Mouse (Mus musculus) liver, embryonic 11.5 days (tissue): ENCODE measurements around the gene Xpo4. TPM values are rescaled to one million over a fixed set of nuclear protein-coding genes. Genes with fewer than 3 reads are reported as not detected.

Experiments
- ATAC-seq: fragments of 200-750 bp; cut with Nextera tagmentation; replicated peaks from 2 replicates; pipeline ENCODE4 v1.8.0; 2017; ENCODE audit warnings: moderate number of reproducible peaks, mild to moderate bottlenecking, moderate TSS enrichment, moderate library complexity; ENCODE audit not compliant: low FRiP score
- DNase-seq: peaks from one replicate; pipeline ENCODE4 v3.0.0-alpha.2; 2017; ENCODE audit warnings: low spot score
- H3K27ac ChIP-seq: fragments of 300-500 bp; sonication (generic); 2 replicates; pipeline ENCODE4 v1.5.1; 2014; ENCODE audit warnings: mild to moderate bottlenecking, low read depth, low read length, control low read depth
- H3K27me3 ChIP-seq: fragments of 300-500 bp; sonication (generic); replicated peaks from 2 replicates; pipeline ENCODE4 v1.6.1; 2014; ENCODE audit warnings: low read length, mixed read lengths; ENCODE audit not compliant: control insufficient read depth, insufficient read depth
- H3K36me3 ChIP-seq: fragments of 300-500 bp; sonication (generic); 2 replicates; pipeline ENCODE4 v1.6.1; 2014; ENCODE audit warnings: mild to moderate bottlenecking, low read length, moderate library complexity, mixed read lengths; ENCODE audit not compliant: control insufficient read depth, insufficient read depth
- H3K4me1 ChIP-seq: fragments of 300-500 bp; sonication (generic); replicated peaks from 2 replicates; pipeline ENCODE4 v1.6.1; 2014; ENCODE audit warnings: low read length, mixed read lengths; ENCODE audit not compliant: control insufficient read depth, insufficient read depth
- H3K4me2 ChIP-seq: fragments of 300-500 bp; sonication (generic); 2 replicates; pipeline ENCODE4 v1.6.1; 2014; ENCODE audit warnings: mild to moderate bottlenecking, control low read depth, moderate library complexity
- H3K4me3 ChIP-seq: fragments of 300-500 bp; sonication (generic); 2 replicates; pipeline ENCODE4 v1.5.1; 2014; ENCODE audit warnings: low read depth, low read length, control low read depth
- H3K9ac ChIP-seq: fragments of 300-500 bp; sonication (generic); 2 replicates; pipeline ENCODE4 v1.6.1; 2014; ENCODE audit warnings: low read depth, low read length, control low read depth
- H3K9me3 ChIP-seq: fragments of 300-500 bp; sonication (generic); 2 replicates; pipeline ENCODE4 v1.6.1; 2016; ENCODE audit warnings: low read length, inconsistent platforms, mixed read lengths; ENCODE audit not compliant: control insufficient read depth
- WGBS: fragments of 180-500 bp; shearing (Covaris S2); extraction: QIAGEN DNeasy Blood & Tissue Kit; methylation state at CpG from one replicate; pipeline ENCODE4 v1.1.7; 2014; 5-methylcytosine and 5-hydroxymethylcytosine counted together
- polyA plus RNA-seq: library from polyadenylated mRNA; unstranded; fragments of >200 nt; fragmentation: Nextera tagmentation; extraction: Ambion mirVana; gene quantifications from 2 replicates; pipeline ENCODE4 v1.2.1, GENCODE M21; 2014

The Xpo4 gene
- polyA plus RNA-seq, 1 experiment from 2014 or later, result 40.0 TPM

DNA sequence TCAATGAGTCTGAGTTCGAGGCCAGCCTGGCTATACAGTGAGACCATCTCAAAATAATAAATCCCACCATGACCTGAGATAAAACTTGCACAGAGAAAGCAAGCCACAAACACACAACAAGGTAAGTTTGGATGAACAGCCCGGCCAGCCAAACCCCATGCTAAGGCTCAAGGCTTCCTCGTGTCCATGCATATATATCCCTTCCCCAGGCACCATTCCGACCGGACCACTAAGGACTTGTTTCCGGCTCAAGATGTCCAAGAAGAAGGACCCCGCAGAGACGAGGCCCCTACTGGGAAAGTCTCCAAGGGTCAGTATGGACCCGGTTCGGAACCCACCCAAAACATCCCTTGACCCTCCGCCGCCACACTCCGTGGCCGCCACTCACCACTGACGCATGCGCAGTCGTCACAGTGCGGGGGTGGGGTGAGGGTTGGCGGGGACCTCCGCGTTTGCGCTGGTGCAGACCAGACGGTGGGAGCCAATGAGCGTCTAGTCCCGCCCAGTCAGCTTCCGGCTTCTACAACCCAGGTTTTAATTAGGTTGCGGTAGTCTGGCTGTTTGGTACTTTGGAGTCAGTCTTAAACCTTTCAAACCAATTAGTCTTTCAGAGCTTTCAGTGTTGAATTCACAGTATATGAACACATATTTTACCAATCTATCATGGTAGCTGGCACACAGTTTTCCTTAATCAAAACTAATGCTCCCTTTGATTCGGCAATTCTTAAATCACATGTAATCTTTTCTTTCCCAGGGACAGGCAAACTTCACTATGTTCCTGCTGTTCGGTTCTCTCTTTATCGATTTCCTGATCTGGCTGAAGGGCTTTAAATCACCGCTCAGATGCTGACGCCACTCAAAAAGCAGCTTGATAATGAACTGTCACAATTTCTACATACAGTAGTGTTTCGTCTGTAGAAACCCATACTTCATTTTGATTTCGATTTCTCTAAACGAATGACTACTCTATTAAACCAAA, 93.8 kb downstream of the Xpo4 start, which contains the start of gene Eef1akmt1:
Gene Eef1akmt1, minus strand, starts transcription at position 458 of the 979 bp plus-strand sequence.
- no peaks in the 10 kb centered on the region for H3K9me3 ChIP-seq
- peak; percentile 98 for ATAC-seq
- H3K9ac ChIP-seq, result peak within 1 kb of the TSS; percentile 79
- 7% methylated on average over 35 of the region's 35 CpGs for WGBS
- H3K36me3 ChIP-seq, result peaks cover 1% of the 10 kb centered on the region
- H3K4me2 ChIP-seq, result peak within 1 kb of the TSS; percentile 72
- H3K4me3 ChIP-seq, result peak within 1 kb of the TSS; percentile 75
- H3K27ac ChIP-seq, result peak within 1 kb of the TSS; percentile 59; the same call in 1 of the 2 replicates
- H3K4me1 ChIP-seq, result no peaks in the 10 kb centered on the region; the same call in 1 of the 2 replicates
- no peaks in the 10 kb centered on the region for H3K27me3 ChIP-seq
- DNase-seq, result peak; percentile 93

DNA sequence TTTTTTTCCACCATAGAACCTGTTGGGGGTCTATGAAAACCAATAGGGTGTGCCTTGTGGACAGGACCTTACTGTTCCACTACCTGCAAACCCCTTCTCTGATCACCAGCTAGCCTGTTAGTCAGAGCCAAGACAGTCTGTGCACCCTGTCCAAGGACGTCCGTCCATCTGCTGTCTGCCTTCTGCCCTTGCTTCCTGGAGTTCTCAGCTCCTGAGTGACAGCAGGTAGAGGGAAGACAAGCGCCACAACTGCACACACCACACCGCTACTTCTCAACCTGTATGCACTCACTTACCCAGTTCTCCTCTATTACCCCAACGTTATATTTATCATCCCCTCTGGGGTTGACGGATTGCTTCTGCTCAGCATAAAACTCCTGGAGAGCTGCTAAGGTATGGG, 99.6 kb downstream of the Xpo4 start:
- Histone ChIP-seq H3K9me3 (no peaks in the 10 kb centered on the region), H3K4me2 (no peak overlapping the region), H3K36me3 (no peaks in the 10 kb centered on the region; the same call in 1 of the 2 replicates), H3K4me3 (no peak overlapping the region), H3K4me1 (no peaks in the 10 kb centered on the region; the same call in 1 of the 2 replicates), H3K27ac (no peak overlapping the region), H3K9ac (no peak overlapping the region), H3K27me3 (no peaks in the 10 kb centered on the region)
- DNase-seq (no peak), ATAC-seq (no peak)
- 88% methylated on average over 6 of the region's 6 CpGs for WGBS

DNA sequence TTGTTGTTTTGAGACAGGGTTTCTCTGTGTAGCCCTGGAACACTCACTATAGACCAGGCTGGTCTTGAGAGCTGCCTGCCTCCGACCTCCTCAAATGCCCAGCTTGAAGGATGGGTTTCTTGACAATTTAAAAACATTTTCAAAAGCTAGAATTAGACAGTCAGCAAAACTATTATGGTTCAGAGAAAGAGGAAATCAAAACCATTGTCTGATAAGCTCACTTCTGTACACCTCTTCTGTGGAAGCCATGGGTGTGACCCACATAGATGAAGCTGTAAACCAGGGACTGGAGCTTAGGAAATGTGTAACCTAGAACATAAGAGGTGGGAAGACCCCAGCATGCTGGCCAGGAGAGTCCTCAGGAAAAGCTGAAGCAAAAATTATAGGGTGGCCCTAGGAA, 108.3 kb downstream of the Xpo4 start:
- H3K27ac ChIP-seq, result no peak overlapping the region
- H3K36me3 ChIP-seq, result no peaks in the 10 kb centered on the region
- DNase-seq (no peak), ATAC-seq (no peak)
- 79% methylated on average over 1 of the region's 1 CpGs for WGBS
- no peaks in the 10 kb centered on the region for H3K9me3 ChIP-seq
- H3K9ac ChIP-seq, result no peak overlapping the region
- H3K27me3 ChIP-seq, result no peaks in the 10 kb centered on the region
- H3K4me1 ChIP-seq, result no peaks in the 10 kb centered on the region
- no peak overlapping the region for H3K4me2 ChIP-seq
- H3K4me3 ChIP-seq, result no peak overlapping the region

DNA sequence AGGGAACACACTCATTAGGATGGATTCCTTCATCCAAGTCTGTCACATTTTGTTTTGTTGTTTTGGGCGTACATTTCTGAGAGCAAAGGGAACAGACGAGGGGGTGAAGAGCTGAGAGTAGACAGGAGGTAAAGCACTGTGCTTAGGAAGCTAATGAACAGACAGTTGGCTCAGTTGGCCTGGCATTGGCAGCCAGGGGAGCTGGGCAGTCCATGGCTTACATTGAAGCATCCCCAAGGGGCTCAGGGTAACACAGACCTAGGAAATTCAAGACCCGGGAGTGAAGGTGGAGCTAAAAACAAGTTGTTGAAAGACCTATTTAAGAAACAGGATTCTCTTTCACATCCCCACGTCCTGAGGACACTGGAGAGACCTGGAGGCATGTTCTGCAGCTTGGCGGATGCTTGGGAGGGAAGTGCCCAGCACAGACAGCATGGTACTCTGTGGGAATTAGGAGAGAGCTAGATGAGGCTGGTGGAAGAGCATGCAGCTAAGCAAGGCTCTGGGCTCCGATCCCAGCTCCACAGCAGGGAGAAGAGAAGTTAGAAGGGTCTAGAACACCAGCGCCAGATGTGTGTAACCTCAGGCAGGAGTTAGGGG, 109.7 kb downstream of the Xpo4 start:
- no peaks in the 10 kb centered on the region for H3K4me1 ChIP-seq
- H3K4me3 ChIP-seq, result no peak overlapping the region
- no peaks in the 10 kb centered on the region for H3K36me3 ChIP-seq
- 88% methylated on average over 7 of the region's 7 CpGs for WGBS
- no peaks in the 10 kb centered on the region for H3K9me3 ChIP-seq
- ATAC-seq (no peak), DNase-seq (no peak)
- no peak overlapping the region for H3K4me2 ChIP-seq
- no peak overlapping the region for H3K9ac ChIP-seq
- no peak overlapping the region for H3K27ac ChIP-seq
- no peaks in the 10 kb centered on the region for H3K27me3 ChIP-seq

DNA sequence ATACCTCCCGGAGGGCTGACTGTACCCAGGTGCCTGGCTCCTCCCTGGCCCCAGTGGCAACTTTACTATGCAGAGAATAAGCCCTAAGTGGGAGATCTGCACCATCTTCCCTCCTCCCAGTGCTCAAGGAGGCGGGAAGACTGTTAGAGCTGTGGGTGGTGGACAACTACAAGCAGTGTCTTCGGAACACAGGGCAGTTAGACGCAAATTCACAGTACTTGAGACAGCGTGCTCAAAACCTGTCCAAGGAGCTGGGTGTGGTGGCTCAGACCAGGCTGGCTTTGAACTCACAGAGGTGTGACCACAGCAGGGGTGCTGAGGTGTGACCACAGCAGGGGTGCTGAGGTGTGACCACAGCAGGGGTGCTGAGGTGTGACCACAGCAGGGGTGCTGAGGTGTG, 110.8 kb downstream of the Xpo4 start:
- WGBS, result 90% methylated on average over 5 of the region's 5 CpGs
- ATAC-seq, result no peak

DNA sequence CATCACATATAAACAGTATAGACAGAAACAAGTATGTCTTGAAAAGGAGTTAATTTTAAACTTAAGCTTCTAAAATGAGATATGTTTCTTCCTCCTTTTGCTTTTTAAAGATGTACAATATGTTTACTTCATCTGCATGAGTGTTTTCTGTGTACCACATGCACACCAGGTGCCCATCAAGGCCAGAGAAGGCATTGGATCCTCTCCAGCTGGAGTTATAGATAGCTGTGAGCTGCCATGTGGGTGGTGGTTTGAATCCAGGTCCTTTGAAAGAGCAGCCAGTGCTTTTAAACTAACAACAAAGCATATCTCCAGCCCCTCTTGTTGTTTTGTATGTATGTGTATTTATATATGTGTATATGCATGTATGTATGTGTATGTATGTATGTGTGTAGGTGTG, 112.3 kb downstream of the Xpo4 start:
- H3K36me3 ChIP-seq, result no peaks in the 10 kb centered on the region
- DNase-seq, result no peak

More for the DNA sequence above, 110.8 kb downstream of the Xpo4 start:
- Histone ChIP-seq H3K4me3 (no peak overlapping the region), H3K27ac (no peak overlapping the region), H3K9me3 (no peaks in the 10 kb centered on the region), H3K4me1 (no peaks in the 10 kb centered on the region), H3K36me3 (no peaks in the 10 kb centered on the region), H3K27me3 (no peaks in the 10 kb centered on the region), H3K4me2 (no peak overlapping the region), H3K9ac (no peak overlapping the region)
- DNase-seq, result no peak

DNA sequence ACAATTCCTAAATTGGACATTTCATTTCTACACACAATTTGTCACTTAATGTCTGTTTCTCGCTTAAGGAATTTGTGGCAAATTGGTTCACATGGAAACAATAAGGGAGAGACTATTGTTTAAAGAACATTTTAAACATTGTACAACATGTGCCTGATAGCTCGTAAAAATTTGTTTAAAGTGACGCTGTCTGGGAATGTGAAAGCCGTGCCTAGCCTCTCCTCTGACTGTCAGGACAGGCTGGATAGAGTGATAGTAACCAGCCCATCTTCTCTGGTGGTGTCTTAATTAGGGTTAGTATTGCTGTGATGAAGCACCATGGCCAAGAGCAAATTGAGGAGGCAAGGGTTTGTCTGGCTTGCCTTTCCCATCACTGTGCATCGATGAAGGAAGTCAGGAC, 118.2 kb downstream of the Xpo4 start:
- Histone ChIP-seq H3K27ac (no peak overlapping the region), H3K9me3 (no peaks in the 10 kb centered on the region), H3K9ac (no peak overlapping the region), H3K4me2 (no peak overlapping the region), H3K4me3 (no peak overlapping the region), H3K4me1 (peaks cover 8% of the 10 kb centered on the region; the same call in 1 of the 2 replicates), H3K27me3 (no peaks in the 10 kb centered on the region), H3K36me3 (no peaks in the 10 kb centered on the region)
- no peak for DNase-seq
- 75% methylated on average over 5 of the region's 5 CpGs for WGBS
- ATAC-seq, result no peak; the same call in 1 of the 2 replicates

More for the DNA sequence above, 112.3 kb downstream of the Xpo4 start:
- Histone ChIP-seq H3K9me3 (no peaks in the 10 kb centered on the region), H3K9ac (no peak overlapping the region), H3K4me1 (no peaks in the 10 kb centered on the region), H3K4me3 (no peak overlapping the region), H3K27ac (no peak overlapping the region), H3K4me2 (no peak overlapping the region), H3K27me3 (no peaks in the 10 kb centered on the region)
- no peak for ATAC-seq

DNA sequence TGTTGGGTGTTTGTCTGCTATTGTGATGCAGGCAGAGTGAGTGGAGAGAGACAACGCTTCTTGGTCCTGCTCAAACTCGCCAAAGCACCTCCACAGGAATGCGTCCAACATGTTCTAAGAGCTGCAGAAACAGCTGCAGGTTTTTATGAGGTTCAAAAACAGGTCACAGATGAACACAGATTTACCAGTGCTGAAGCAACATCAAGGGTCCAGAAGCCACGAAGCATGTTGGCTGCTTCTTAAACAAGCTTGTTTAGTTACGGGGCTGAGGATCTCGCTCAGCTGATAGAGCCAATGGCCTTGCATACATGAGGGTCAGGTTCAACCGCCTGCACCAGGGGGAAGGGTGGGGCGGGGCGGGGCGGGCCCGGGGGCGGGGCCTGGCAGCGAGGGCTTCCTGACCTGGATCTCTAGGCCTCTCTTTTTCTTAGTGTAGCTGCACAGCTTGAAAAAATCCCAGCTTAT, 118.6 kb downstream of the Xpo4 start:
- no peaks in the 10 kb centered on the region for H3K27me3 ChIP-seq
- H3K9ac ChIP-seq, result no peak overlapping the region
- H3K27ac ChIP-seq, result peak overlapping the region; percentile 46; the same call in 1 of the 2 replicates
- peak; percentile 47 for DNase-seq
- H3K4me1 ChIP-seq, result peaks cover 8% of the 10 kb centered on the region; the same call in 1 of the 2 replicates
- peak overlapping the region; percentile 32; the same call in 1 of the 2 replicates for H3K4me2 ChIP-seq
- H3K36me3 ChIP-seq, result no peaks in the 10 kb centered on the region
- no peaks in the 10 kb centered on the region for H3K9me3 ChIP-seq
- H3K4me3 ChIP-seq, result no peak overlapping the region
- 19% methylated on average over 13 of the region's 13 CpGs for WGBS
- ATAC-seq, result peak; percentile 74; the same call in 1 of the 2 replicates
